Mouse (Mus musculus) liver, embryonic 18 days (tissue): Measurements from ENCODE around the gene Shroom4. TPM values are rescaled to one million over a fixed set of nuclear protein-coding genes. Genes with fewer than 3 reads are reported as not detected.

Experiments used
- polyA plus RNA-seq: library from polyadenylated mRNA; depleted of rRNA; stranded (reverse); fragments of >200 nt; gene quantifications from 2 replicates; pipeline ENCODE4 v1.2.3, GENCODE M21; 2012; rRNA removed

Gene Shroom4
- polyA plus RNA-seq, result 0.26 and 0.28 TPM in 2 replicates

GRCm38 (mm10) chrX:6399626-6400397 is at the start of gene Shroom4:
Shroom4 (plus strand) TSS chrX:6399854.

Other genes with a start within 250 kb of the Shroom4 start
- 0.06 TPM in 1 of 2 replicates, not detected in the other for gene Nudt10, start 226.8 kb upstream of the Shroom4 start, polyA plus RNA-seq
- gene Bmp15, start 79.1 kb upstream of the Shroom4 start, polyA plus RNA-seq, result not detected in 2 replicates